Mouse (Mus musculus) erythroblast, embryonic 14.5 days (primary cell): ENCODE data around the gene Knstrn. TPM values are rescaled to one million over a fixed set of nuclear protein-coding genes. Genes with fewer than 3 reads are reported as not detected.
A peak's percentile ranks its signal among the peaks of the same experiment; 100 is the strongest.

ENCODE experiments used
- H3K27me3 ChIP-seq: 2 replicates; pipeline ENCODE4 v1.6.1; 2012; ENCODE audit warnings: inconsistent platforms; ENCODE audit not compliant: control insufficient read depth
- H3K36me3 ChIP-seq: 2 replicates; pipeline ENCODE4 v1.6.1; 2012; ENCODE audit warnings: mild to moderate bottlenecking, inconsistent platforms; ENCODE audit not compliant: control insufficient read depth
- H3K4me1 ChIP-seq: 2 replicates; pipeline ENCODE4 v1.6.1; 2012; ENCODE audit warnings: inconsistent platforms; ENCODE audit not compliant: control insufficient read depth
- H3K4me3 ChIP-seq: replicated peaks from 2 replicates; pipeline ENCODE3; 2012; ENCODE audit warnings: moderate library complexity, mild to moderate bottlenecking, inconsistent platforms
- H3K9me3 ChIP-seq: 2 replicates; pipeline ENCODE4 v1.6.1; 2012; ENCODE audit warnings: low read length, inconsistent platforms, mixed read lengths; ENCODE audit not compliant: control insufficient read depth
- GATA1 ChIP-seq: IDR thresholded peaks from 2 replicates; pipeline ENCODE4 v1.6.1; 2012; ENCODE audit warnings: low read length, inconsistent platforms, mixed read lengths
- TAL1 ChIP-seq: IDR thresholded peaks from 3 replicates; pipeline ENCODE4 v1.6.1; 2012; ENCODE audit warnings: low read length, inconsistent platforms, mixed read lengths
- polyA plus RNA-seq: library from polyadenylated mRNA; stranded (reverse); fragments of >175 nt; gene quantifications from 2 replicates; pipeline ENCODE4 v1.2.3, GENCODE M21; 2012

Knstrn gene
- polyA plus RNA-seq, 1 experiment, result 32.4 TPM

DNA sequence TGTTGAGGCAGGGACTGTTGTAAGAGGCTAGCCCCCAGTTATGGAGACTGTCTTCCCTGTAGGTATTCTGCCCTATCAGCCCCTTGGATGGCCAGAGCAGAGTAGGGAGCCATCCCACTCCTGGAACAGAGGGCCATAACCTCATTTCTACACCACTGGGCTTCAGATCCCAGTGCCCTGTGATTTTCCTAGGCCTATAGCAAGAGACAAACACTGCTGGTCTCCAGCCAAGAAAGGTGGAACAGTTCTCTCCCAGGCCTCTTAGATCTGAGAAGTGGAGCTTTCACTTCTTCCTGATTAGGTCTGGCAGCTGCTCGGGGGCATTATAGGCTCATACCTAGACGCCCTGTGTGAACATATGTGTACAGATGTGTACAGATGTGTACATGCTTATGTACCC lies 37.5 kb upstream of the Knstrn start:
- Histone ChIP-seq H3K4me3 (no peak overlapping the region), H3K36me3 (no peaks in the 10 kb centered on the region), H3K4me1 (peaks cover 19% of the 10 kb centered on the region), H3K27me3 (peaks cover 31% of the 10 kb centered on the region), H3K9me3 (no peaks in the 10 kb centered on the region)
- TF ChIP-seq TAL1, result no peak
- no peak for TF ChIP-seq GATA1

DNA sequence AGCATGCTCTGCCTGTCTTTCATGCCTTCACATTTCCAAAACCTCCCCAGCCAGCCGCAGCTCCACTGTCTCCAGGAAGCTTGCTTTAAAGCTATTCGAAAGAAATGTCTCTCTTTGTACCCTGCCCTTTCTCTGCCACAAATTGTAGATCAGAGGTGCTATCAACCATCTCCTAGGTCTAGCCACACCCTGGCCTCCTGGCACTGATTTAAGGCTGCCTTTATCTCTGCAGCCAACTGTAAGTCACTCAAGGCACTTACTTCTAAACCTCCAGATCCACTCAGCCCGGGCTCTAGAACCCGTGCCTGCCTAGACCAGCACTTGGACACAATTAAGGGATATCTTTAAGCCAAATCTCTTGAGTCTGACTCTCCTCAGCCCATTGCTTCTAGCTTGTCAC lies 35.4 kb upstream of the Knstrn start:
- no peak overlapping the region for H3K4me3 ChIP-seq
- peaks cover 32% of the 10 kb centered on the region for H3K27me3 ChIP-seq
- peaks cover 21% of the 10 kb centered on the region for H3K4me1 ChIP-seq
- TF ChIP-seq GATA1 (no peak), TAL1 (no peak)
- no peaks in the 10 kb centered on the region for H3K9me3 ChIP-seq
- H3K36me3 ChIP-seq, result no peaks in the 10 kb centered on the region

DNA sequence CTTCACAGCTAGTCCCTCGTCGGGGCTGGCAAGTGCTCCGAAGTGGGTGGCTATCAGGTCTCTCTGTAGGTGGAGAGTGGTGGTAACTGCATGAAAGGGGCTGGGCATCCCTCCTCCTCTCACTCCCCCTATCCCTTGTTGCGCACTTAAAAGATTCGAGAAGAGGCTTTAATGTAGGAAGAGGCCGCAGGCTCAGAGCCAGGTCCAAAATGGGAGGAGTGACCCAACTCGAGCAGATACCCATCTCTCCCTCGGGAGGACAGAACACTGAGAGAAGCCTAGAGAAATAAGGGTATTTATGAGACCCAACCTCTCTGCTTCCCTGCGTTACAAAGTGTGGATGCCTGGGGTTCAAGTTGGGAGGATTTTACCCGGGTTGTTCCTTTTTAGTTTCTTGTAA lies 34.7 kb upstream of the Knstrn start:
- H3K4me1 ChIP-seq, result peaks cover 21% of the 10 kb centered on the region
- no peaks in the 10 kb centered on the region for H3K9me3 ChIP-seq
- peaks cover 32% of the 10 kb centered on the region for H3K27me3 ChIP-seq
- TF ChIP-seq TAL1 (no peak), GATA1 (no peak)
- H3K4me3 ChIP-seq, result peak overlapping the region; percentile 19
- no peaks in the 10 kb centered on the region for H3K36me3 ChIP-seq

DNA sequence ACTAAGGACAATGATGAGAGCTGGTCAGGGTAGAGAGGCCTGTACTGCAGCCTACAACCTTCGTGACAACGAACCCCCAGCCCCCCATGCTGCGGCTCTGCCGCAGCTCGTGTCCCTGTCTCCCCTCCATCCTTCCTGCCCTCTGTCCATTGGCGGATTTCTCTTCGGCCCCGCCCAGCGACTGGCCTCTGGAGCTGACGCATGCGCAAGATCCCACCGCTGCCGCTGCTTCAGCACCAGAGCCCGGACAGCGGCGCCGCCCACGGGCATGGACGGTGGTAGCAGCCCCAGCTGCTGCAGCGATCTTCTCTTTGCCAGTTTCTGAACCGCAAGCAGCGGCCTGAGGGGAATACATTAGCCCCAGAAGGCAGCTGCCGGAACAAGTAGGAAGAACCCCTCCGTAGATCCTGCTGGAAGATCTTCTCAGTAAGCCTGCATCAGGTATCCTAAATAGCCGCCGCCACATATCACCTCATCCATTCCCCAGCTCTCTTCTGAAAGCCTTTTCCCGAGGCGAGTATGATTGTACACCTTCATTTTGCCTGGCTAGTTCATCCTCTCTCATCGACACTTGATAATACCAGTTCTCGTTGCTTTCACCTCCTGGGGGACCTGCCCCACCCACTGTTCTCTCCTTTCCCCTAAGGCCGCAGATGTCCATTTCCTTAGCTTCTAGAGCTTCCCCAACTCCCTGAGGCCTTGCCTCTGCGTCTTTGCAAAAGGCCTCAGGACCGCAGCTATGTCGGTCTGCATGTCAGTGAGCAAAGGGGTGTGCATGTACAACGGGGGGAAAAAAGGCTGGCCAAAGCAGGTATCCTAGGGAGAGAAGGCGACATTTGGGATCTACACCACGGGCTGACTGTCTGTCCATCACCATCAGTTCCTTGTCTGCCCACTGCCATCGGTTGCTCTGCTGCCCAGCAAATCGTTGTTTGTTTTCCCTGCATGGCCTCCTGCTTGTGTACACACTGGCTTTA lies 34.0 kb upstream of the Knstrn start, which contains the start of gene Disp2:
Gene Disp2, plus strand, starts transcription at position 216 of the 977 bp plus-strand sequence.
- TF ChIP-seq GATA1 (no peak), TAL1 (no peak)
- H3K4me1 ChIP-seq, result peaks cover 21% of the 10 kb centered on the region
- peaks cover 32% of the 10 kb centered on the region for H3K27me3 ChIP-seq
- H3K4me3 ChIP-seq, result peak within 1 kb of the TSS; percentile 19
- no peaks in the 10 kb centered on the region for H3K9me3 ChIP-seq
- H3K36me3 ChIP-seq, result no peaks in the 10 kb centered on the region

DNA sequence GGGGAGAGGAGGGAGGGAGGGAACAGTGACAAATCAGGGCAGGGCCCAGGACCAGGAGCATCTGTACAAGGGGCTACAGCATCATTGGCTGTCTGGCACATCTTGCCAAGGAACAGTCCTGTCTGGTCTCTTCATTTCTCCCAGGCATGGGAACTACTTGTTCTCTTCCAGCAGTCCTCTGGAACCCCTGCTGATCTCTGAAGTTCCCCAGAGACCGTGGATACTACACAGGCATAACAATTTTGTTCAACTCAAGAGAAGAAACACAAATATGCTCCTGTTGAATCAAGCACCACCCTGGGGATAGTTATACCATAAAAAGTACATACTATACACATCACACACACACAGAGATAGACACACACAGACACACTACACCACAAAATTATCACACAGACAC lies 32.7 kb upstream of the Knstrn start:
- TF ChIP-seq GATA1, result no peak
- no peak for TF ChIP-seq TAL1
- H3K4me1 ChIP-seq, result peaks cover 21% of the 10 kb centered on the region
- H3K9me3 ChIP-seq, result no peaks in the 10 kb centered on the region
- no peaks in the 10 kb centered on the region for H3K36me3 ChIP-seq
- no peak overlapping the region for H3K4me3 ChIP-seq
- peaks cover 27% of the 10 kb centered on the region for H3K27me3 ChIP-seq

DNA sequence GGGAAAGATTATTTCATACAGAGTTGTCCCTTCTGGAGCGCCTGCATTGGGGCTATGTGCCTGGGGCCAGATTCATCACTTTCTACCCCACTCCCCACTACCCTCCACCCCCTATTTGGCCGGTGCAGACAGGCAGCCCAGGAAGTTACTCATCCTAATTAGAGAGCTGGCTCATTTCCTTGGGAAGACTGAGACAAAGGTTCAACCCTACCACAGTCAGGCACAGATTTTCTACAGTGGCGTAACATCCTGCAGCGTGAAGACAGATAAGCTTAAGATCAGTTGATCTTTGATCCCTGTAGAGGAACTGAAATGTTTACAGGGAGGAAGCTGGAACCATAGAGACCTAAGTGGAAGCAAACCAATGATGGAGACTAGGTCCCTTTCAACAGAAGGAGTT lies 31.5 kb upstream of the Knstrn start:
- TF ChIP-seq TAL1, result no peak
- no peak for TF ChIP-seq GATA1
- Histone ChIP-seq H3K4me3 (no peak overlapping the region), H3K4me1 (peaks cover 30% of the 10 kb centered on the region), H3K36me3 (no peaks in the 10 kb centered on the region), H3K27me3 (peaks cover 26% of the 10 kb centered on the region), H3K9me3 (no peaks in the 10 kb centered on the region)

DNA sequence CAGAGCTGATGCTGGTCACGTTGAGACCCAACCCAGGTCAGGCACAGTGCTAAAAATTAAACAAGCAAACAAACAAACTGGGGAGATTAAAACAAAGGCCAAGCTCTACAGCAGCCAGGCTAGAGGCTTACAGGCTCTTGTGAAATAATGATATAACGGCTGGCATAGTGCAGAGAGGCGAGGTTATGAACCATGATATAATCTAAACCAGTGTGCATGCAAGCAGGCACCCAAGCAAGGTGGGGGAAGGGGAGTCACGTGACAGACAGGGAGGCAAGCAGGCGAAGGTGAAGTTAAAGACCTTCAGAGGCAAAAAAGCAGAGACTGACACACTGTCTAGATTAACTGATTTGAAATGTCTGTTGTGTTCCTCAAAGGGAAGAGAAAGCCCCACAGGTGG lies 30.7 kb upstream of the Knstrn start:
- H3K4me1 ChIP-seq, result peaks cover 30% of the 10 kb centered on the region
- peaks cover 21% of the 10 kb centered on the region for H3K27me3 ChIP-seq
- TF ChIP-seq TAL1 (no peak), GATA1 (no peak)
- H3K9me3 ChIP-seq, result no peaks in the 10 kb centered on the region
- H3K4me3 ChIP-seq, result no peak overlapping the region
- no peaks in the 10 kb centered on the region for H3K36me3 ChIP-seq

DNA sequence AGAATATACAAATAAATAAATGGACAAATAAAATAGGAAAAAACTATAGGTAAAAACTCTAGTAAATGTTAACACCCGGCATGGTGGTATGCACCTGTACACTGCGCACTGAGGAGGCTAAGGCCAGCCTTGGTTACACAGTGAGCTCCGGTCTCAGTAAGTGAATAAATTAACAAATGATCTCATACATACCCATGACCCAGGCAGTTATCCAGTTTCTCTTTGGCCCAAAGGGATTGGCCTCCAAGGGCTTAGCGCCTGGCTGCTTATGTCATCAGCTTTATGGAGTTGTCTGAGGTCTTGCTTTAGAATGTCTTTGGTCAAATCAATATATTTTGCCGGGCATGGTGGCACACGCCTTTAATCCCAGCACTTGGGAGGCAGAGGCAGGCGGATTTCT lies 30.1 kb upstream of the Knstrn start:
- no peak overlapping the region for H3K4me3 ChIP-seq
- no peaks in the 10 kb centered on the region for H3K9me3 ChIP-seq
- H3K36me3 ChIP-seq, result no peaks in the 10 kb centered on the region
- peaks cover 21% of the 10 kb centered on the region for H3K27me3 ChIP-seq
- peaks cover 26% of the 10 kb centered on the region for H3K4me1 ChIP-seq
- TF ChIP-seq TAL1 (no peak), GATA1 (no peak)

DNA sequence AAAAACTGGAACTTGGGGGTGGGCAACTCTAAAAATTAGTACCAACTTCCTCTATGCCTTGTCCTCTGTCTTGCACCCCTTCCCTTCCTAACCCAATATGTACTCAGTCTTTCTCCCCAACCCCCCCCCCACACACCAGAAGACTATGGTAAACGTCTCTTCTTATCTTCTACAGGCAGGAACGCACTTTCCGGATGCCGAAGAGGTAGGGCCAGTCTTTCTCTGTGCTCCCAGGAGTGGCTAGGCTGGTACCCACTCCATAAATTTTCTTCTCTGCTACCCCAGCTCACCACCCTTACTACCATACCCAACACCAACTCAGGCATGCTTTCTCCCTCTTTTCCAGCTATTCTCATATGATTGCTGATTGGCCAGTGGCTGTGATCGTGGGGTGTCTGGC lies 27.3 kb upstream of the Knstrn start:
- no peak for TF ChIP-seq GATA1
- no peak for TF ChIP-seq TAL1
- Histone ChIP-seq H3K36me3 (no peaks in the 10 kb centered on the region), H3K4me1 (peaks cover 28% of the 10 kb centered on the region), H3K4me3 (no peak overlapping the region), H3K9me3 (no peaks in the 10 kb centered on the region), H3K27me3 (peaks cover under 1% of the 10 kb centered on the region)
